In the genomic region with DNA sequence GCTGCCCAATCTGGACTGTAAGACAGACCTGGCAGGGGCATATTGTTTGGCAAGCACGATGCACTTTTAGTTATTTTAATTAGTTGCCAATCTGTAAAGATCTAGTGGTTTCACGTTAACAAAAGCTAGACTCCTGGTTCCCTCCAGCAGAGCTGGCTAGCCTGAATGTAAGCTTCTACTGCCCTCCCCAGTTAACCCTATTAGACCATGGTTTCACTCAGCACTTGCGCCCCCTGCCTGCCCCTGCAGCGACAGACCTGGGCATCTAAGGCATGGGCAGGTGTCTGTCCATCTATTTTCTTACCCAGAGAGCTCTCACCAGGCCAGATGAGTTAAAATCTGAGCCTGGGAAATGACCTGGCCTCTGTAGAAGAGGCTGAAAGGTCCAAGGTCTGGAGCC, we compare ENCODE assay signal across 8 mouse cellular contexts. TPM values are rescaled to one million over a fixed set of nuclear protein-coding genes. Genes with fewer than 3 reads are reported as not detected.
DNase-seq lines count a peak whose midpoint lies in the region; ATAC-seq and TF ChIP-seq lines count a peak whose summit lies in the region.

No protein-coding gene starts in this region.

- TF ChIP-seq EP300 in heart, adult 2 months (IDR thresholded peaks at IDR 0.05; ENCODE audit: insufficient read depth, low read depth, low read length) = no peak

- ATAC-seq in forebrain, embryonic 13.5 days = 0 out of 2 replicates have a peak, but pooled peaks have one; percentile 12
- ATAC-seq in midbrain, postnatal 0 days (ENCODE audit: low FRiP score) = no peak

- peaks cover 1% of the 10 kb centered on the region; the same call in 1 of the 2 replicates for H3K4me1 ChIP-seq in heart, adult 2 months (ENCODE audit: control insufficient read depth, insufficient read depth, low read length)
- peaks cover 56% of the 10 kb centered on the region for H3K4me1 ChIP-seq in forebrain, embryonic 13.5 days
- 0 out of 2 replicates have a peak, but pooled peaks cover 10% of the 10 kb centered on the region for H3K4me1 ChIP-seq in midbrain, postnatal 0 days (ENCODE audit: insufficient read depth, low read length)

- peak; percentile 60 for TF ChIP-seq CTCF in heart, adult 2 months (IDR thresholded peaks at IDR 0.05)
- TF ChIP-seq CTCF in midbrain, postnatal 0 days (IDR thresholded peaks at IDR 0.05) = peak; percentile 77

- no peak overlapping the region for H3K9ac ChIP-seq in heart, adult 2 months (ENCODE audit: low read depth, low read length)
- peak overlapping the region; percentile 50 for H3K9ac ChIP-seq in forebrain, embryonic 13.5 days
- peak overlapping the region; percentile 36; the same call in 1 of the 2 replicates for H3K9ac ChIP-seq in midbrain, postnatal 0 days (replicated peaks; ENCODE audit: low read length, poor library complexity, severe bottlenecking)

- intact Hi-C loops in heart, adult 2 months (cut with DNase I) = loop anchor here (2.0 kb wide), 1 partner anchor 127 kb away; a partner anchor contains a TSS

- no peak overlapping the region for H3K27ac ChIP-seq in heart, adult 2 months
- H3K27ac ChIP-seq in forebrain, embryonic 13.5 days = peak overlapping the region; percentile 21; the same call in 1 of the 2 replicates
- no peak overlapping the region; the same call in 1 of the 2 replicates for H3K27ac ChIP-seq in midbrain, postnatal 0 days (ENCODE audit: low read depth, low read length)

- TF ChIP-seq POLR2A in heart, adult 2 months (IDR thresholded peaks at IDR 0.05; ENCODE audit: insufficient read depth, low read depth, low read length) = no peak

- DNase-seq in heart, adult 2 months = no peak
- DNase-seq in heart, adult 9 months (ENCODE audit: low spot score in 2 of 2) = no peak
- DNase-seq in urinary bladder, postnatal 14 days (ENCODE audit: low spot score) = peak; percentile 46
- no peak for DNase-seq in urinary bladder, postnatal 10 days (ENCODE audit: low spot score)
- peak; percentile 82 for DNase-seq in kidney, postnatal 14 days
- DNase-seq in midbrain, postnatal 0 days (ENCODE audit: low spot score) = peak; percentile 64
- no peak for DNase-seq in T-cell, adult 2 months (ENCODE audit: low spot score)

- 29% methylated on average over 4 of the region's 4 CpGs for WGBS in heart, adult 2 months
- 2% methylated on average over 4 of the region's 4 CpGs for WGBS in forebrain, embryonic 13.5 days
- 9% methylated on average over 4 of the region's 4 CpGs for WGBS in midbrain, postnatal 0 days

- no peaks in the 10 kb centered on the region for H3K79me2 ChIP-seq in heart, adult 2 months (replicated peaks; ENCODE audit: control insufficient read depth, insufficient read depth, low read length)

- no peak overlapping the region for H3K4me3 ChIP-seq in heart, adult 2 months
- H3K4me3 ChIP-seq in forebrain, embryonic 13.5 days = peak overlapping the region; percentile 52
- H3K4me3 ChIP-seq in midbrain, postnatal 0 days (ENCODE audit: low read depth, low read length) = peak overlapping the region; percentile 49; the same call in 1 of the 2 replicates

- peak overlapping the region; percentile 84 for H3K4me2 ChIP-seq in forebrain, embryonic 13.5 days
- H3K4me2 ChIP-seq in midbrain, postnatal 0 days (ENCODE audit: low read depth, low read length, poor library complexity, severe bottlenecking) = peak overlapping the region; percentile 76

- peaks cover 2% of the 10 kb centered on the region for H3K27me3 ChIP-seq in heart, adult 2 months (ENCODE audit: control insufficient read depth, insufficient read depth, low read length)
- H3K27me3 ChIP-seq in forebrain, embryonic 13.5 days = no peaks in the 10 kb centered on the region
- H3K27me3 ChIP-seq in midbrain, postnatal 0 days (ENCODE audit: insufficient read depth, low read length) = no peaks in the 10 kb centered on the region

- H3K9me3 ChIP-seq in forebrain, embryonic 13.5 days (replicated peaks) = no peaks in the 10 kb centered on the region
- H3K9me3 ChIP-seq in midbrain, postnatal 0 days (ENCODE audit: low read length) = no peaks in the 10 kb centered on the region

- no peaks in the 10 kb centered on the region for H3K36me3 ChIP-seq in heart, adult 2 months (ENCODE audit: control insufficient read depth, insufficient read depth, low read length)
- peaks cover 10% of the 10 kb centered on the region; the same call in 1 of the 2 replicates for H3K36me3 ChIP-seq in forebrain, embryonic 13.5 days (ENCODE audit: poor library complexity, severe bottlenecking)
- no peaks in the 10 kb centered on the region for H3K36me3 ChIP-seq in midbrain, postnatal 0 days (ENCODE audit: insufficient read depth, low read length)

RNA-seq across cellular contexts. Expression of a gene that starts 4.4 kb away (rescaled TPM):
- total RNA-seq in heart, adult 2 months (2021) = 1 to 10 TPM; 4.7 to 5.2 TPM
- polyA plus RNA-seq in heart, adult 2 months (2012; rRNA removed) = 5.7 and 5.8 TPM in 2 replicates
- polyA plus RNA-seq in forebrain, embryonic 13.5 days (2015; fragmentation: Nextera tagmentation; extraction: Ambion mirVana) = 130 and 138 TPM in 2 replicates
- 269 and 291 TPM in 2 replicates for total RNA-seq in midbrain, postnatal 0 days (2014; rRNA removed)
- 132 and 149 TPM in 2 replicates for polyA plus RNA-seq in midbrain, postnatal 0 days (2015; fragmentation: Nextera tagmentation; extraction: Ambion mirVana)

Comparison
In these comparisons a context has a peak if more than half of its experiments do, and no peak if none do; other contexts are left out.
1. DNase-seq: peak in urinary bladder, postnatal 14 days (single experiment), kidney, postnatal 14 days (single experiment) and midbrain, postnatal 0 days (single experiment); none in heart, adult 2 months (0 of 2), heart, adult 9 months (0 of 2), urinary bladder, postnatal 10 days (single experiment) and T-cell, adult 2 months (single experiment).
2. RNA of a gene that starts 4.4 kb away (polyA plus RNA-seq): 132 to 149 TPM in midbrain, postnatal 0 days and 130 to 138 TPM in forebrain, embryonic 13.5 days; 5.7 to 5.8 TPM in heart, adult 2 months; every median in the first group is over 10 times any median in the second.